Mouse (Mus musculus) cerebellum, adult (tissue): ENCODE measurements at regions not wholly inside any gene's neighbourhood (a gene's known extent, or its start where the extent isn't known, plus 50 kb on each side); places are given as distances from the start of the nearest gene placed in this dataset.
"Not testable (repeated sequence)": the region's sequence is repeated elsewhere in the genome, so short reads cannot be mapped to it uniquely, and the experiment has no call there.

Experiments
- ATAC-seq: cut with Nextera tagmentation; 2 replicates; pipeline ENCODE4 v1.9.2; 2017; ENCODE audit warnings: mild to moderate bottlenecking, moderate library complexity, mixed read lengths; ENCODE audit not compliant: insufficient number of reproducible peaks, low FRiP score, low TSS enrichment

- no peak for ATAC-seq
These were observed 50.7 kb upstream of the Jade1 start for GRCm38 (mm10) chr3:41504867-41505266.

- ATAC-seq: no peak
These were observed 53.4 kb upstream of the Jade1 start for GRCm38 (mm10) chr3:41502161-41502560.

- ATAC-seq: not testable (repeated sequence)
These were observed 53.9 kb upstream of the Jade1 start for GRCm38 (mm10) chr3:41501639-41502038.

GRCm38 (mm10) chr3:41501124-41501523, 54.4 kb upstream of the Jade1 start:
- no peak for ATAC-seq

GRCm38 (mm10) chr3:41499680-41500079, 55.9 kb upstream of the Jade1 start:
- no peak for ATAC-seq

- ATAC-seq: no peak
These were observed 56.7 kb upstream of the Jade1 start for GRCm38 (mm10) chr3:41498791-41499190.

- ATAC-seq: no peak
These were observed 57.8 kb upstream of the Jade1 start for GRCm38 (mm10) chr3:41497771-41498170.

- no peak for ATAC-seq
These were observed 58.4 kb upstream of the Jade1 start for GRCm38 (mm10) chr3:41496931-41497710.

GRCm38 (mm10) chr3:41495893-41496292, 59.6 kb upstream of the Jade1 start:
- no peak for ATAC-seq

GRCm38 (mm10) chr3:41495097-41495496, 60.4 kb upstream of the Jade1 start:
- no peak for ATAC-seq

GRCm38 (mm10) chr3:41493472-41493871, 62.1 kb upstream of the Jade1 start:
- ATAC-seq: no peak

GRCm38 (mm10) chr3:41492727-41493392, 62.7 kb upstream of the Jade1 start:
- no peak for ATAC-seq

- ATAC-seq: no peak
These were observed 63.4 kb upstream of the Jade1 start for GRCm38 (mm10) chr3:41492031-41492726.

GRCm38 (mm10) chr3:41491185-41491584, 64.3 kb upstream of the Jade1 start:
- no peak for ATAC-seq

GRCm38 (mm10) chr3:41489998-41490397, 65.5 kb upstream of the Jade1 start:
- ATAC-seq: no peak

GRCm38 (mm10) chr3:41489571-41489970, 66.0 kb upstream of the Jade1 start:
- no peak for ATAC-seq

GRCm38 (mm10) chr3:41488229-41488774, 67.2 kb upstream of the Jade1 start:
- ATAC-seq: no peak

GRCm38 (mm10) chr3:41484920-41485319, 70.6 kb upstream of the Jade1 start:
- no peak for ATAC-seq

GRCm38 (mm10) chr3:41483582-41483981, 71.9 kb upstream of the Jade1 start:
- no peak for ATAC-seq

- no peak for ATAC-seq
These were observed 72.5 kb upstream of the Jade1 start for GRCm38 (mm10) chr3:41482881-41483494.

- ATAC-seq: no peak
These were observed 75.3 kb upstream of the Jade1 start for GRCm38 (mm10) chr3:41480186-41480585.
